Mouse (Mus musculus): ENCODE results near the gene Slc25a28. TPM values are rescaled to one million over a fixed set of nuclear protein-coding genes. Genes with fewer than 3 reads are reported as not detected.

Slc25a28 gene
- polyA plus RNA-seq, 1 experiment from 2014 or later: 16.8 TPM

- peaks cover 11% of the 10 kb centered on the region for H3K27me3 ChIP-seq
- no peak overlapping the region for H3K4me3 ChIP-seq (replicated peaks)
- no peak overlapping the region for H3K9ac ChIP-seq (replicated peaks)
- WGBS: 69% methylated on average over 6 of the region's 6 CpGs
- peaks cover 18% of the 10 kb centered on the region for H3K36me3 ChIP-seq
- H3K4me2 ChIP-seq: no peak overlapping the region
- peaks cover 5% of the 10 kb centered on the region for H3K4me1 ChIP-seq (replicated peaks)
- no peaks in the 10 kb centered on the region for H3K9me3 ChIP-seq
- H3K27ac ChIP-seq: no peak overlapping the region
- no peak for ATAC-seq (ENCODE audit: insufficient number of reproducible peaks, insufficient read depth, low FRiP score, low TSS enrichment, low read depth)
Measured at GRCm38 (mm10) chr19:43659632-43660031, 15.0 kb downstream of the Slc25a28 start.

- WGBS: 43% methylated on average over 11 of the region's 11 CpGs
- no peak overlapping the region for H3K4me3 ChIP-seq (replicated peaks)
- no peaks in the 10 kb centered on the region for H3K36me3 ChIP-seq
- peaks cover 14% of the 10 kb centered on the region for H3K4me1 ChIP-seq (replicated peaks)
- no peak overlapping the region for H3K27ac ChIP-seq
- H3K9ac ChIP-seq (replicated peaks): no peak overlapping the region
- no peak for ATAC-seq (ENCODE audit: insufficient number of reproducible peaks, insufficient read depth, low FRiP score, low TSS enrichment, low read depth)
- H3K4me2 ChIP-seq: no peak overlapping the region
- H3K27me3 ChIP-seq: peaks cover 37% of the 10 kb centered on the region
- H3K9me3 ChIP-seq: no peaks in the 10 kb centered on the region
Measured at GRCm38 (mm10) chr19:43655735-43656492, 18.8 kb downstream of the Slc25a28 start.

- Histone ChIP-seq H3K9me3 (no peaks in the 10 kb centered on the region), H3K4me1 (replicated peaks) (peaks cover 14% of the 10 kb centered on the region), H3K27me3 (peaks cover 37% of the 10 kb centered on the region), H3K4me2 (no peak overlapping the region), H3K27ac (no peak overlapping the region), H3K9ac (replicated peaks) (no peak overlapping the region), H3K36me3 (no peaks in the 10 kb centered on the region), H3K4me3 (replicated peaks) (no peak overlapping the region)
- ATAC-seq (ENCODE audit: insufficient number of reproducible peaks, insufficient read depth, low FRiP score, low TSS enrichment, low read depth): no peak
- 39% methylated on average over 8 of the region's 8 CpGs for WGBS
Measured at GRCm38 (mm10) chr19:43651241-43651785, 23.4 kb downstream of the Slc25a28 start.

GRCm38 (mm10) chr19:43648343-43648742 lies 26.3 kb downstream of the Slc25a28 start:
- Histone ChIP-seq H3K4me2 (no peak overlapping the region), H3K36me3 (no peaks in the 10 kb centered on the region), H3K9me3 (no peaks in the 10 kb centered on the region), H3K4me3 (replicated peaks) (no peak overlapping the region), H3K4me1 (replicated peaks) (peaks cover 7% of the 10 kb centered on the region), H3K9ac (replicated peaks) (no peak overlapping the region), H3K27ac (no peak overlapping the region), H3K27me3 (peaks cover 20% of the 10 kb centered on the region)
- 91% methylated on average over 4 of the region's 4 CpGs for WGBS
- no peak for ATAC-seq (ENCODE audit: insufficient number of reproducible peaks, insufficient read depth, low FRiP score, low TSS enrichment, low read depth)

GRCm38 (mm10) chr19:43647261-43647660 lies 27.4 kb downstream of the Slc25a28 start:
- no peak overlapping the region for H3K9ac ChIP-seq (replicated peaks)
- 90% methylated on average over 9 of the region's 9 CpGs for WGBS
- ATAC-seq (ENCODE audit: insufficient number of reproducible peaks, insufficient read depth, low FRiP score, low TSS enrichment, low read depth): no peak

GRCm38 (mm10) chr19:43646852-43647251 lies 27.8 kb downstream of the Slc25a28 start:
- Histone ChIP-seq H3K4me3 (replicated peaks) (no peak overlapping the region), H3K4me2 (no peak overlapping the region), H3K4me1 (replicated peaks) (no peaks in the 10 kb centered on the region), H3K9me3 (no peaks in the 10 kb centered on the region), H3K36me3 (no peaks in the 10 kb centered on the region), H3K27ac (no peak overlapping the region), H3K9ac (replicated peaks) (no peak overlapping the region), H3K27me3 (peaks cover 12% of the 10 kb centered on the region)
- 56% methylated on average over 7 of the region's 7 CpGs for WGBS
- ATAC-seq (ENCODE audit: insufficient number of reproducible peaks, insufficient read depth, low FRiP score, low TSS enrichment, low read depth): no peak

More at GRCm38 (mm10) chr19:43647261-43647660, 27.4 kb downstream of the Slc25a28 start:
- no peaks in the 10 kb centered on the region for H3K9me3 ChIP-seq
- no peak overlapping the region for H3K27ac ChIP-seq
- H3K4me1 ChIP-seq (replicated peaks): no peaks in the 10 kb centered on the region
- no peak overlapping the region for H3K4me3 ChIP-seq (replicated peaks)
- no peaks in the 10 kb centered on the region for H3K36me3 ChIP-seq
- no peak overlapping the region for H3K4me2 ChIP-seq
- peaks cover 13% of the 10 kb centered on the region for H3K27me3 ChIP-seq

- WGBS: 88% methylated on average over 9 of the region's 9 CpGs
- H3K4me3 ChIP-seq (replicated peaks): no peak overlapping the region
- no peaks in the 10 kb centered on the region for H3K9me3 ChIP-seq
- no peaks in the 10 kb centered on the region for H3K4me1 ChIP-seq (replicated peaks)
- H3K4me2 ChIP-seq: no peak overlapping the region
- peaks cover 14% of the 10 kb centered on the region for H3K27me3 ChIP-seq
- H3K9ac ChIP-seq (replicated peaks): no peak overlapping the region
- no peak for ATAC-seq (ENCODE audit: insufficient number of reproducible peaks, insufficient read depth, low FRiP score, low TSS enrichment, low read depth)
- no peak overlapping the region for H3K27ac ChIP-seq
- H3K36me3 ChIP-seq: no peaks in the 10 kb centered on the region
Measured at GRCm38 (mm10) chr19:43645508-43645907, 29.2 kb downstream of the Slc25a28 start.

- ATAC-seq (ENCODE audit: insufficient number of reproducible peaks, insufficient read depth, low FRiP score, low TSS enrichment, low read depth): no peak
- Histone ChIP-seq H3K4me2 (no peak overlapping the region), H3K9me3 (no peaks in the 10 kb centered on the region), H3K9ac (replicated peaks) (no peak overlapping the region), H3K4me3 (replicated peaks) (no peak overlapping the region), H3K36me3 (no peaks in the 10 kb centered on the region), H3K27me3 (peaks cover 16% of the 10 kb centered on the region), H3K27ac (no peak overlapping the region), H3K4me1 (replicated peaks) (no peaks in the 10 kb centered on the region)
- 79% methylated on average over 9 of the region's 9 CpGs for WGBS
Measured at GRCm38 (mm10) chr19:43642843-43643242, 31.8 kb downstream of the Slc25a28 start.

- ATAC-seq (ENCODE audit: insufficient number of reproducible peaks, insufficient read depth, low FRiP score, low TSS enrichment, low read depth): no peak
- Histone ChIP-seq H3K36me3 (no peaks in the 10 kb centered on the region), H3K4me1 (replicated peaks) (no peaks in the 10 kb centered on the region), H3K27ac (no peak overlapping the region), H3K27me3 (peaks cover 16% of the 10 kb centered on the region), H3K9me3 (no peaks in the 10 kb centered on the region), H3K4me3 (replicated peaks) (no peak overlapping the region), H3K9ac (replicated peaks) (no peak overlapping the region), H3K4me2 (no peak overlapping the region)
- 73% methylated on average over 11 of the region's 11 CpGs for WGBS
Measured at GRCm38 (mm10) chr19:43641833-43642232, 32.8 kb downstream of the Slc25a28 start.

- H3K4me3 ChIP-seq (replicated peaks): no peak overlapping the region
- WGBS: 22% methylated on average over 12 of the region's 12 CpGs
- no peak for ATAC-seq (ENCODE audit: insufficient number of reproducible peaks, insufficient read depth, low FRiP score, low TSS enrichment, low read depth)
- no peaks in the 10 kb centered on the region for H3K4me1 ChIP-seq (replicated peaks)
- H3K9ac ChIP-seq (replicated peaks): no peak overlapping the region
- H3K27me3 ChIP-seq: peaks cover 19% of the 10 kb centered on the region
- no peak overlapping the region for H3K4me2 ChIP-seq
- H3K9me3 ChIP-seq: no peaks in the 10 kb centered on the region
- no peak overlapping the region for H3K27ac ChIP-seq
- no peaks in the 10 kb centered on the region for H3K36me3 ChIP-seq
Measured at GRCm38 (mm10) chr19:43630466-43631251, 44.0 kb downstream of the Slc25a28 start.

GRCm38 (mm10) chr19:43629088-43629487 lies 45.6 kb downstream of the Slc25a28 start:
- no peaks in the 10 kb centered on the region for H3K9me3 ChIP-seq
- 39% methylated on average over 4 of the region's 4 CpGs for WGBS
- H3K4me3 ChIP-seq (replicated peaks): no peak overlapping the region
- no peaks in the 10 kb centered on the region for H3K4me1 ChIP-seq (replicated peaks)
- H3K27ac ChIP-seq: no peak overlapping the region
- no peak overlapping the region for H3K4me2 ChIP-seq
- no peaks in the 10 kb centered on the region for H3K36me3 ChIP-seq
- peaks cover 31% of the 10 kb centered on the region for H3K27me3 ChIP-seq
- ATAC-seq (ENCODE audit: insufficient number of reproducible peaks, insufficient read depth, low FRiP score, low TSS enrichment, low read depth): no peak
- no peak overlapping the region for H3K9ac ChIP-seq (replicated peaks)
